Mouse (Mus musculus) brain, embryonic 14.5 days (tissue): Measurements from ENCODE around the gene Nsa2.

Experiments used
- CTCF ChIP-seq: fragments of 200-500 bp; IDR thresholded peaks from 2 replicates; pipeline ENCODE4 v1.5.1; 2012; ENCODE audit warnings: inconsistent platforms, mild to moderate bottlenecking, moderate library complexity, borderline replicate concordance; ENCODE audit not compliant: insufficient read depth, insufficient read length; ENCODE audit errors: extremely low read depth
- POLR2A ChIP-seq: fragments of 200-500 bp; IDR thresholded peaks from 2 replicates; pipeline ENCODE4 v1.6.1; 2012; ENCODE audit warnings: mild to moderate bottlenecking, inconsistent platforms, borderline replicate concordance; ENCODE audit not compliant: poor library complexity, insufficient read depth, insufficient read length, severe bottlenecking; ENCODE audit errors: extremely low read depth

DNA sequence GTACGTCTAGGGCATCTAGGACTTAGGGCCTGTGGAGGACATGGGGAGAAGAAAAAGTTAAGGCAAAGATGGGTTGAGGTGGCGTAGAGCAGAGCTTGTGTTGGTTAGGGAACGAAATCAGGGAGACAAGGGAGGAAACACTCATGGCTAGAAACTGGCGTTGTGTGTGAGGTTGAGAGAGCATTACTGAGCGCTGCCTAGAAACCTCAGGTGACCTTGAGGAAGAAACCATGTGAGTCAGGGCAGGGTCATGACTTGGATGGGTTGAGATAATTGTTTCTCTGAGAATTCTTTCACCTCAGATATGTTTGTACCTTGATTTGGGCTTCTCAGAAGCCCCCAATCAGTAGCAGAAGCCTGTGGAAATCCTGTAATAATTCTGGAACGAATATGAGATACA, 50.3 kb downstream of the Nsa2 start:
- no peak for TF ChIP-seq POLR2A
- no peak for TF ChIP-seq CTCF
